Mouse (Mus musculus): ENCODE results near the gene H2-Q6. TPM values are rescaled to one million over a fixed set of nuclear protein-coding genes. Genes with fewer than 3 reads are reported as not detected.
"Not testable (repeated sequence)": the region's sequence is repeated elsewhere in the genome, so short reads cannot be mapped to it uniquely, and the experiment has no call there.

H2-Q6 gene
- total RNA-seq (2021), result 1 to 10 TPM; 3.2 to 4.6 TPM
- long read RNA-seq, experiment 1, partial matches to known transcripts, result 1 of 4 reads
- long read RNA-seq, experiment 1, other reads (novel, unspliced or antisense), result 1 of 4 reads
- long read RNA-seq, experiment 2, result 0 reads

DNA sequence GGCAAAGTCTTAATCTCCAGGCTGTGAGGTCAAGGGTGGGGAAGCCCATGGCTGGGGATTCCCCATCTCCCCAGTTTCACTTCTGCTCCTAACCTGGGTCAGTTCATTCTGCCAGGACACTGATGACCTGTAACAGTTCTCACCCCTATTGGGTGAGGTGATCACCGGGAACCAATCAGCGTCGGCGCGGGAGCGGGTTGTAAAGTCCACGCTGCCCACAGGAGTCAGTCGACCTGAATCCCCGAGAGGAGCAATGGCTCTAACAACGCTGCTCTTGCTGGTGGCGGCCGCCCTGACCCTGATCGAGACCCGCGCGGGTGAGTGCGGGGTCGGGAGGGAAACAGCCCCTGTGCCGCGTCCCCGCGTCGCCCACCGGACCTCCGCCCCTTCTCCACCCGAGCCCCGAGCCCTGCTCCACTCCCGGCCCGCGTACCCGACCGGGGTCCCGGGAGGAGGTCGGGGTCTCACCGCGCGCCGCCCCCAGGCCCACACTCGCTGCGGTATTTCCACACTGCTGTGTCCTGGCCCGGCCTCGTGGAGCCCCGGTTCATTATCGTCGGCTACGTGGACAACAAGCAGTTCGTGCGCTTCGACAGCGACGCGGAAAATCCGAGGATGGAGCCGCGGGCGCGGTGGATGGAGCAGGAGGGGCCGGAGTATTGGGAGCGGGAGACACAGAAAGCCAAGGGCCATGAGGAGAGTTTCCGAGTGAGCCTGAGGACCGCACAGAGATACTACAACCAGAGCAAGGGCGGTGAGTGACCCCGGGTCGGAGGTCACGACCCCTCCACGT is at the start of gene H2-Q6:
H2-Q6 (plus strand) TSS at position 227 of the 793 bp plus-strand sequence.
- peak; percentile 76 for DNase-seq

DNA sequence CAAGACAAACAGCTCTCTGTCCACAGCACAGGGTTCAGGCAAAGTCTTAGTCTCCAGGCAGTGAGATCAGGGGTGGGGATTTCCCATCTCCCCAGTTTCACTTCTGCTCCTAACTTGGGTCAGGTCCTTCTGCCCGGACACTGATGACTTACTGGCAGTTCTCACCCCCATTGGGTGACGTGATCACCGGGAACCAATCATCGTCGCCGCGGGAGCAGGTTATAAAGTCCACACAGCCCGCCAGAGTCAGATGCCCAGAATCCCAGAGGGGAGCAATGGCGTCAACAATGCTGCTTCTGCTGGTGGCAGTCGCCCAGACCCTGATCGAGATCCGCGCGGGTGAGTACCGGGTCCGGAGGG is 45.3 kb upstream of the H2-Q6 start, which contains the start of gene H2-Q4:
H2-Q4 (plus strand) TSS at position 249 of the 360 bp plus-strand sequence.
- peak; percentile 94 for DNase-seq

DNA sequence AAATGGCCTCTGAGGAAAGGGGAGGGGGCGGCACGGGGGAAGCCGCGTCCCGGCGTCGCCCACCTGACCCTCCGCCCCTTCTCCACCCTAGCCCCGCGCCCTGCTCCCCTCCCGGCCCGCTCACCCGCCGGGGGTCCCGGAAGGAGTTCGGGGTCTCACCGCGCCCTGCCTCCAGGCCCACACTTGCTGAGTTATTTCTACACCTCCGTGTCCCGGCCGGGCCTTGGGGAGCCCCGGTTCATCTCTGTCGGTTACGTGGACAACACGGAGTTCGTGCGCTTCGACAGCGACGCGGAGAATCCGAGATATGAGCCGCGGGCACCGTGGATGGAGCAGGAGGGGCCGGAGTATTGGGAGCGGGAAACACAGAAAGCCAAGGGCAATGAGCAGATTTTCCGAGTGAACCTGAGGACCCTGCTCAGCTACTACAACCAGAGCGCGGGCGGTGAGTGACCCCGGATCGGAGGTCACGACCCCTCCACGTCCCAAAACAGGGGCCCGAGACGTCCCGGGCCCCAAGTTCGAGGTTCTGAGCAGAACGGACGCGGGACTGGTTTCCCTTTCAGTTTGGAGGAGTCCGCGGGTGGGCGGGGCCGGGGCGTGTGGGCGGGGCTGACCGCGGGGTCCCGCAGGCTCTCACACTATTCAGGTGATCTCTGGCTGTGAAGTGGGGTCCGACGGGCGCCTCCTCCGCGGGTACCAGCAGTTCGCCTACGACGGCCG is 44.8 kb upstream of the H2-Q6 start:
- peak; percentile 65 for DNase-seq

DNA sequence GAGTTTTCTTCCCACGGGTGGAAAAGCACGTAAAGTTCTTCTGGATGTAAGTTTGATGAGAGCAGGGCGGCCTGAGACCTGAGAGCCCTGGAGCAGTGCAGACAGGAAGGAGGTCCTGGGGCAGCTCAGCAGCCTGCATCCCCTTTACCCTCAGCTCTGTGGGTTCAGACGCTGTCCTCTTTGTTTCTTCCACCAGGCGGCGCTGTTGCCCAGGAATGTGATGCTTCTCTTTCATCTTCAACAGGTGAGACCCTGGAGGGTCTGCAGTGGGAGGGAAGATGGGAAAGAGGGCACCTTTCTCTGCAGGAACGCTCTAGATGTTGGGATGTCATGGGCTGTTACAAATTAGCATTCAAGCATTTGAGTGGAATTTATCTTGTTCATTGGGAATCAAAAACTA is 34.9 kb upstream of the H2-Q6 start:
- DNase-seq, result peak; percentile 37

DNA sequence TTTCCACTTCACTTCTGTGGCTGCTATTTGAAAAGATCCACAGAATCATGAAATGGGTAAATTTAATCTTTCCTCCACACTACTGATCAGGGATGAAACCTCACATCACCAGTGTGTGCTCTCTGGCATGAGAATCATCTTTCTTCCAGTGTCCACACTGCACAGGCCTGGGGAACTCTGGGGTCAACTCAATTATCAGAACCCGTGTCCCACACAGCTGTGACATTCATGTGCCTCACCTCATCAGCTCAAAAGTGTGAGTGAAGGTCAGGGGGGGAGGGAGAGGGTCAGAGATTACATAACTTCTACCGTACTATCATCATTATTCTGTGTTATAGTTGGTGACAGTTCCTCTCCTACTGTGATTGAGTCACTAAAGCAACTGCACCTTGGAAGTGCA is 32.0 kb upstream of the H2-Q6 start:
- DNase-seq, result not testable (repeated sequence)

DNA sequence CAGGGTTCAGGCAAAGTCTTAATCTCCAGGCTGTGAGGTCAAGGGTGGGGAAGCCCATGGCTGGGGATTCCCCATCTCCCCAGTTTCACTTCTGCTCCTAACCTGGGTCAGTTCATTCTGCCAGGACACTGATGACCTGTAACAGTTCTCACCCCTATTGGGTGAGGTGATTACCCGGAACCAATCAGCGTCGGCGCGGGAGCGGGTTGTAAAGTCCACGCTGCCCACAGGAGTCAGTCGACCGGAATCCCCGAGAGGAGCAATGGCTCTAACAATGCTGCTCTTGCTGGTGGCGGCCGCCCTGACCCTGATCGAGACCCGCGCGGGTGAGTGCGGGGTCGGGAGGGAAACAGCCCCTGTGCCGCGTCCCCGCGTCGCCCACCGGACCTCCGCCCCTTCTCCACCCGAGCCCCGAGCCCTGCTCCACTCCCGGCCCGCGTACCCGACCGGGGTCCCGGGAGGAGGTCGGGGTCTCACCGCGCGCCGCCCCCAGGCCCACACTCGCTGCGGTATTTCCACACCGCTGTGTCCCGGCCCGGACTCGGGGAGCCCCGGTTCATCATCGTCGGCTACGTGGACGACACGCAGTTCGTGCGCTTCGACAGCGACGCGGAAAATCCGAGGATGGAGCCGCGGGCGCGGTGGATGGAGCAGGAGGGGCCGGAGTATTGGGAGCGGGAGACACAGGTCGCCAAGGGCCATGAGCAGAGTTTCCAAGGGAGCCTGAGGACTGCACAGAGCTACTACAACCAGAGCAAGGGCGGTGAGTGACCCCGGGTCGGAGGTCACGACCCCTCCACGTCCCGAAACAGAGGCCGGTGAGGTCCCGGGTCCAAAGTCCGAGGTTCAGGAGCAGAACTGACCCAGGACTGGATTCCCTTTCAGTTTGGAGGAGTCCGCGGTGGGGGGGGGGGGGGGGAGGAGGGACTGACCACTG is 30.5 kb upstream of the H2-Q6 start:
- peak; percentile 27 for DNase-seq

DNA sequence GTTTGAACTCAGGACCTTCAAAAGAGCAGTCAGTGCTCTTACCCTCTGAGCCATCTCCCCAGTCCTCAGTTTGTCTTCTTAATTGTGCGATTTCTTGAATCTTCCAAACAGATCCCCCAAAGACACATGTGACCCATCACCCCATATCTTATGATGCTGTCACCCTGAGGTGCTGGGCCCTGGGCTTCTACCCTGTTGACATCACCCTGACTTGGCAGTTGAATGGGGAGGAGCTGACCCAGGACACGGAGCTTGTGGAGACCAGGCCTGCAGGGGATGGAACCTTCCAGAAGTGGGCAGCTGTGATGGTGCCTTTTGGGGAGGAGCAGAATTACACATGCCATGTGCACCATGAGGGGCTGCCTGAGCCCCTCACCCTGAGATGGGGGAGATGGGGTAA is 27.7 kb upstream of the H2-Q6 start:
- not testable (repeated sequence) for DNase-seq

DNA sequence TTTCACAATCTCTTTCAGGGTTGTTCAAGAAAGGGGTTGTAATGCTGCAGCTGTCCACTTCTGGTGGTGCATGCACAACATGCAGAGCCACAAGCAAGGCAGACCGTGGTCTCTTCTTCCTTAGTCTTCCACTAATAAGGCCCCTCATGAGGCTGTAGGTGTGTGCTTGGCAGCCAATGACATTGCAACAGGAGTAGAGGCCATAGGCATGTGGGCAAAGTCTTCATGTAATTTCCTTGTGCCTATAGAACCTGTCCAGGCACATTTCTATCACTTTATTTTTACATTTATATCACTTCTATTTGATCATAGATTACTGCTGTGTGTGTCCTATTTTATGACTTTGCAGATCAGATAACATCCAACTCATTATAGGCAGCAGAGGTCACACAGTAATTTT is 11.6 kb upstream of the H2-Q6 start:
- not testable (repeated sequence) for DNase-seq

DNA sequence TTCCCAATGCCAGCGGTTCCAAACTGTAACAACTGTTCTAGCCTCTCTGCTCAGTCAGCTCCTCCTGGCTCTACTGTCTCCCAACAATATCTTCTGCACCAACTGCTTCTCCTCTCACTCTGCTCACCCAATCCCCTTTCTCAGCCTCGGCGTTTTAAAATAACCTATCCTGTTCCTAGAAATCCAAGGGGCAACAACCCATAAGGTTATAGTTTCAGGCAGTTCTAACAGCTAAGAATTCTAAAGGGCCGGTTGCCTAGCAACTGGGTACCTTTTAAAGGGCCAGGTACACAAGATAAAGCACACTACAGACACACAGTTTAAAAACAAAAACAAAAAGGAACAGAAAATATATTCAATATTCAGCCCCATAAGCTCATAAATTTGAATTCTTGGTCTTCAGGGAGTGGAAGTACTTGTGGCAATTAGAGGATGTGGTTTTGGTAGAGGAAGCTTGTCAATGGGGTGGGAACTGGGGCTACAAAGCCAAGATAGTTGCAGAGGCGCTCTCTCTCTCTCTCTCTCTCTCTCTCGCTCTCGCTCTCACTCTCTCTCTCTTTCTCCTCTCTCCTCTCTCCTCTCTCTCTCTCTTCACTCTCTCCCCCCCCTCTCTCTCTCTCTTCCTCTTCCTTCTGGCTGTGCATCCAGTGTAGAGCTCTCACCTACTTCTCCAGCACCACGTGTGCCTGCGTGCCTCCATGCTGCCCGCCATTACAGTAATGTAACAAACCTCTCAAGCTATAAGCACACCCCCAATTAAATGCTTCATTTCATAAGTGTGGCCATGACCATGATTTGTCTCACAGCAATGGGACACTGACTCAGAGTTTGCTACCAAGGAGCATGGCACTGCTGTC is 9.1 kb upstream of the H2-Q6 start:
- not testable (repeated sequence) for DNase-seq

DNA sequence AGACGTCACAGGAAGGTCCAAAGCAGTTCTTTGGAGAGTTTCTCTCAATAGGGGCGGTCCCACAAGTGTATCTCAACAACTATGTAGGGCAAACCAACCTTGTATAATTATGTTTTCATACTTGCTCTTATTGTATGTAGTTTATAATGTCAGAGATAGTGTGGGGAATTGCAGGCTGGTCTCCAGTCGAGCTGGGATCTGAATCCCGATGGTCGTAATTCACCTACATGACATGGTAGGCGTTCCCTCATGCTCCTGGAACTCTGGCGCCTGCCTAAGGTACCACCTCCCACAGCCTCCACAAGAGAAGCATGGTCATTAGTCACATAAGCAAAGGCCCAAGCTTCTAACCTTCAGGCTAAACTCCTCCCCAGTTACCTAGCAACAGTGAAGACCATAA is 5.9 kb upstream of the H2-Q6 start:
- no peak for DNase-seq

DNA sequence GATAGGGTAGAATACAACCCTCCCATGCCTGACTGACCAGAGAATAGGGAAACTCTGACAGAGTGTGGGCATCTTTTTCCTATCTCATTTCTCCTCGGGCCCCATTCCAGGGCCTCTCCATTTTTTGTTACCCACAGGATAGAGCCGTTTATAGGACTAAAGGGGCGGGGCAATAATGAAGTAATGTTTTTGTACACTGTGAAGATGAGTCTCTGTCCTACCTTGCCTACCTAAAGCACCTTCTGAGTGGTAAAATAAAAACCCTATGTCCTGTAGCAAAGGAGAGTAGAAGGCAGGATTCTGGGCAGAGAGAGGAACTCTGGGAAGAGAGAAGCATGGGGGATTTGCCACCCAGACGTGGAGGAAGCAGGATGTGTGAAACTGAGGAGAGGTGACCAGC is 5.1 kb upstream of the H2-Q6 start:
- DNase-seq, result not testable (repeated sequence)

DNA sequence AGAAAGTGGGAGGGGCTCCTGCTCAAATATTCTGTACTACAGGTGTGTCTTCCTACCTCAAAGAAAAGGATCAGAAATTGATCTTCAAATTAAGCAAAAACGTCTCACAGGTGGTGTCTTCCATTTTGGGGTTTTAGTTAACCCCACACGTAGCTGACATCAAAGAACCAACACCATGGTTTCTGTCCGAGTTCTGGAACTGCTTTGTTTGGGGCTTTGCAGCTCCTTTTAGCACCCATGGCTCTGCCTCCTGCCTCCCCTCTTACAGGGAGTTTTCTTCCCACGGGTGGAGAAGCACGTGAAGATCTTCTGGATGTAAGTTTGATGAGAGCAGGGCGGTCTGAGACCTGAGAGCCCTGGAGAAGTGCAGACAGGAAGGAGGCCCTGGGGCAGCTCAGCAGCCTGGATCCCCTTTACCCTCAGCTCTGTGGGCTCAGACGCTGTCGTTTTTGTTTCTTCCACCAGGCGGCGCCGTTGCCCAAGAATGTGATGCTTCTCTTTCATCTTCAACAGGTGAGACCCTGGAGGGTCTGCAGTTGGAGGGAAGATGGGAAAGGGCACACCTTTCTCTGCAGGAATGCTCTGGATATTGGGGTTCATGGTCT is 4.3 kb upstream of the H2-Q6 start:
- peak; percentile 78 for DNase-seq

DNA sequence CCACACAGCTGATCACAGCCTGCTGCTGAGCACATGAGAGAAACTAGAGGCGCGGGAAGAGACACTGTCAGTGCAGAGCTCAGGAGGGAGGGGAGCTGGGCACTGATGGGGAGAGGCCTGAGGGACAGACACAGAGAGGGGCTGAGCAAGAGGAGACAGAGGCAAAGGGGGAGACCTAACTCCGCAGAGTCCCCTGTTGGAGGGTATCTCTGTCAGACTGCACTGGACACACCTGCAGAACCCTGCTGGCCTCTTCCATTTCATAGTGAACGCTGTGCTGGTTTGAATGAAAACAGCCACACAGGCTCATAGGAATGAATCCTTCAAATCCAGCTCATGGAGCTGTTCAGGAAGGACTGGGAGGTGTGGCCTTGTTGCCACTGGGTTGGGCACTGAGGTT is 3.3 kb upstream of the H2-Q6 start:
- DNase-seq, result not testable (repeated sequence)

DNA sequence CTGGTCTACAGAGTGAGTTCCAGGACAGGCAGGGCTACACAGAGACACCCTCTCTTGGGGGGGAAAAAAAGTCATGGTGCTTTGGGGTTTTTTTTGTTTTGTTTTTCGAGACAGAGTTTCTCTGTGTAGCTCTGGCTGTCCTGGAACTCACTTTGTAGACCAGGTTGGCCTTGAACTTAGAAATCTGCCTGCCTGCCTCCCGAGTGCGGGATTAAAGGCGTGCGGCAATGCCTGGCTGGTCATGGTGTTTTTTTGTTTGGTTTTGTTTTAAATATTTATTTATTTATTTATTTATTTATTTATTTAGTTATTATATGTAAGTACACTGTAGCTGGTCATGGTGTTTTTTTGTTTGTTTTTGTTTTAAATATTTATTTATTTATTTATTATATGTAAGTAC is 2.3 kb upstream of the H2-Q6 start:
- not testable (repeated sequence) for DNase-seq

DNA sequence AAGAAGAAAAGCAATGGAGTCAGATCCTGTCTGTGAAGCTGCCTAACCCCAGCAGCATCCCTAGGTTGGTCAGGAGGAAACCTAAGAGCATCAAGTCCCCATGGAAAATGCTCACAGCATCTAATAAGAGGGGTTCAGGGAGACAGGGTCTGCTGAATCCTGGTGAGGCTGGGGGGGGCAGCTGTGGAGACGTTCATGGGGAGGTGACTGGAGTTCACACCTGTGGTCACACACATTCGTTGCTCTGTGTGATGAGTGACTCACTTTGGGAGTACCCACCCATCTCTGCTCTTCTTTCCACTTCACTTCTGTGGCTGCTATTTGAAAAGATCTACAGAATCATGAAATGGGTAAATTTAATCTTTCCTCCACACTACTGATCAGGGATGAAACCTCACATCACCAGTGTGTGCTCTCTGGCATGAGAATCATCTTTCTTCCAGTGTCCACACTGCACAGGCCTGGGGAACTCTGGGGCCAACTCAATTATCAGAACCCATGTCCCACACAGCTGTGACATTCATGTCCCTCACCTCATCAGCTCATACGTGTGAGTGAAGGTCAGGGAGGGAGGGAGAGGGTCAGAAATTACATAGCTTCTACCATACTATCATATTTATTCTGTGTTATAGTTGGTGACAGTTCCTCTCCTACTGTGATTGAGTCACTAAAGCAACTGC is 1.4 kb upstream of the H2-Q6 start:
- DNase-seq, result not testable (repeated sequence)

DNA sequence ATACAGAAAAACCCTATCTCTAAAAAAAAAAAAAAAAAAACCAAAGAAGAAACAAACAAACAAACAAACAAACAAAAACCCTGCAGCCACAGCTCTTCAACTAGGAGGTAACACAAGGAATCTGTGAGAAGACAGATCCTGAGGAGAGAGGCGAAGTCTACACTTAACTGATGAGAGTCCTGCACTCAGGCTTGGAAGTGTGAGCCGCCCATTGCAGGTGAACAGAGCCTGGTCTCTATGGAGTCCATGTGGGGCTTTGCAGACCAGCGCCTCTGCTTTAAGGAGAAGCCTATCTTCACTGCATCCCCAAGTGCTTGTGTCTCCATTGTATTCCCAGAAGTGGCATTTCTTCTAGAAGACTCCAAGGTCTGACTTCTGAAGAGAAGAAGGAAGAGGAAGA is 544 bp upstream of the H2-Q6 start:
- DNase-seq, result not testable (repeated sequence)

DNA sequence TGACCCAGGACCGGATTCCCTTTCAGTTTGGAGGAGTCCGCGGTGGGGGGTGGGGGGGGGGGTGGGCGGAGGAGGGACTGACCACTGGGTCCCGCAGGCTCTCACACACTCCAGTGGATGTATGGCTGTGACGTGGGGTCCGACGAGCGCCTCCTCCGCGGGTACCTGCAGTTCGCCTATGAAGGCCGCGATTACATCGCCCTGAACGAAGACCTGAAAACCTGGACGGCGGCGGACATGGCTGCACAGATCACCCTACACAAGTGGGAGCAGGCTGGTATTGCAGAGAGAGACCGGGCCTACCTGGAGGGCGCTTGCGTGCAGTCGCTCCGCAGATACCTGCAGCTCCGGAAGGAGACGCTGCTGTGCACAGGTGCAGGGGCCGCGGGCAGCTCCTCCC is 824 bp downstream of the H2-Q6 start:
- DNase-seq, result not testable (repeated sequence)

DNA sequence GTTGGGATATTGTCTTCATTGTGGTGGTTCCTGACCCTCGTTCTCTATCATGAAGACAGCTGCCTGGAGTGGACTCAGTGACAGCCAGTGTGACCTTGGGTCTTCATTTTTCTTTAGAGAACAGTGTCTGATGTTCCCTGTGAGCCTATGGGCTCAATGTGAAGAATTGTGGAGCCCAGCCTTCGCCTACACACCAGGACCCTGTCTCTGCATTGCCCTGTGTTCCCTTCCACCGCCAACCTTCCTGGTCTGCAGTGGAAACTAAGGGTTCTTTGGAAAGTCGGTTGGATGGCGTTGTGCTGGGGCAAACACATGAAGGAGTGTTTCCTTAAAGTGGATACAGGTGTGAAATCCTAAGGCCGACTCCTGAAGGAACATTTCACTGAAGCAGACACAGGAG is 4.2 kb downstream of the H2-Q6 start:
- not testable (repeated sequence) for DNase-seq

DNA sequence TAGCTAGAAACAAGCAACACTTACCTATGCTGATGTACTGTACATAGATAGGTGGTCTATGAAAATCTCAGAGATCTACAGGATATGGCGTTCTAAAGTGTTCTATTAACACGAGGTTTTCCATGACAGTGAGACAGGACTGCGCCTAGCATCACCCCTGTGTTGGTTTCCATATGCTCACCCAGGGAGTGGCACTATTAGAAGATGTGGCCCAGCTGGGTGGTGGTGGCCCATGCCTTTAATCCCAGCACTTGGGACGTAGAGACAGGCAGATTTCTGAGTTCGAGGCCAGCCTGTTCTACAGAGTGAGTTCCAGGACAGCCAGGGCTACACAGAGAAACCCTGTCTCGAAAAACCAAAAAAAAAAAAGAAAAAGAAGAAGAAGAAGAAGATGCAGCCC is 6.0 kb downstream of the H2-Q6 start:
- not testable (repeated sequence) for DNase-seq

DNA sequence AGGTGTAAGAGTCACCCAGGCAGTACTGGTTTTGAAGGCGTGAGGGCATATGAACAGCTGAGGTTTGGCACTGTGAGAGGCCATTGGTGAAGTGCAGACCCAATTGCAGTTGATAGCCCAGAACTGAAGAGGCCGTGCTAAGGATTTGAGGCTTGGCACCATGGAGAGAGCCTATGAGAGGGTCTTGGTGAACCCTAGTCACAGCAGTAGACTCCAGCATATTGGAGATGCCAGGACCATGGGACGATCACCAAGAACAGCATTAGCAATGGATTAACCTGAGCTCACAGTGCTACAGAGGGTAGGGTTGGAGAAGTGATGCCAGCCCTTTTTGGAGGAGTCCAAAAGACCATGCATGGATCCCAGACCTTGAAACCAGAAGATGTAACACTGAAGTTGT is 7.5 kb downstream of the H2-Q6 start:
- DNase-seq, result not testable (repeated sequence)

All from adrenal gland, postnatal 10 days (tissue).